Mouse (Mus musculus) thymus, postnatal 36 days (tissue): ENCODE results near the gene 9130230L23Rik.

Experiments
- DNase-seq, 2 experiments: peaks; one replicate each; pipeline ENCODE4 v3.0.0; 2022; ENCODE audit warnings: mixed read lengths in 2 of 2

The 9130230L23Rik gene

GRCm38 (mm10) chr5:66004134-66004925 lies at the start of gene 9130230L23Rik:
9130230L23Rik (minus strand) TSS chr5:66004285.
- no peak for DNase-seq

- DNase-seq: no peak
Measured at GRCm38 (mm10) chr5:66052777-66053548, 48.9 kb upstream of the 9130230L23Rik start.

GRCm38 (mm10) chr5:66050841-66051240 lies 46.8 kb upstream of the 9130230L23Rik start:
- no peak for DNase-seq

- DNase-seq: no peak
Measured at GRCm38 (mm10) chr5:66046356-66046755, 42.3 kb upstream of the 9130230L23Rik start.

GRCm38 (mm10) chr5:66043897-66044296 lies 39.8 kb upstream of the 9130230L23Rik start:
- DNase-seq: no peak

- no peak for DNase-seq
Measured at GRCm38 (mm10) chr5:66042651-66043340, 38.7 kb upstream of the 9130230L23Rik start.

GRCm38 (mm10) chr5:66040744-66041279 lies 36.7 kb upstream of the 9130230L23Rik start:
- DNase-seq: no peak

GRCm38 (mm10) chr5:66039813-66040212 lies 35.7 kb upstream of the 9130230L23Rik start:
- no peak for DNase-seq

- DNase-seq: no peak
Measured at GRCm38 (mm10) chr5:66037066-66037465, 33.0 kb upstream of the 9130230L23Rik start.

- DNase-seq: no peak
Measured at GRCm38 (mm10) chr5:66036440-66037054, 32.5 kb upstream of the 9130230L23Rik start.

- no peak for DNase-seq
Measured at GRCm38 (mm10) chr5:66034375-66035195, 30.5 kb upstream of the 9130230L23Rik start.

- no peak for DNase-seq
Measured at GRCm38 (mm10) chr5:66032826-66033225, 28.7 kb upstream of the 9130230L23Rik start.

- no peak for DNase-seq
Measured at GRCm38 (mm10) chr5:66031699-66032098, 27.6 kb upstream of the 9130230L23Rik start.

GRCm38 (mm10) chr5:66028232-66028631 lies 24.1 kb upstream of the 9130230L23Rik start:
- no peak for DNase-seq

- DNase-seq: no peak
Measured at GRCm38 (mm10) chr5:66027206-66027605, 23.1 kb upstream of the 9130230L23Rik start.

- DNase-seq: no peak
Measured at GRCm38 (mm10) chr5:66026796-66027195, 22.7 kb upstream of the 9130230L23Rik start.

GRCm38 (mm10) chr5:66015449-66015961 lies 11.4 kb upstream of the 9130230L23Rik start:
- no peak for DNase-seq

GRCm38 (mm10) chr5:66014437-66014836 lies 10.4 kb upstream of the 9130230L23Rik start:
- DNase-seq: no peak

GRCm38 (mm10) chr5:66013999-66014398 lies 9.9 kb upstream of the 9130230L23Rik start:
- DNase-seq: no peak

- DNase-seq: no peak
Measured at GRCm38 (mm10) chr5:66008245-66008967, 4.3 kb upstream of the 9130230L23Rik start.
